Mouse (Mus musculus) neural tube, embryonic 11.5 days (tissue): ENCODE measurements around the gene Glt28d2. TPM values are rescaled to one million over a fixed set of nuclear protein-coding genes. Genes with fewer than 3 reads are reported as not detected.

Source experiments
- ATAC-seq: fragments of 200-750 bp; cut with Nextera tagmentation; 2 replicates; pipeline ENCODE4 v1.8.0; 2017; ENCODE audit warnings: moderate number of reproducible peaks, mild to moderate bottlenecking, moderate TSS enrichment, moderate library complexity; ENCODE audit not compliant: insufficient read depth, low FRiP score, low TSS enrichment
- DNase-seq: peaks from one replicate; pipeline ENCODE4 v3.0.0-alpha.2; 2015; ENCODE audit warnings: low spot score
- H3K27ac ChIP-seq: fragments of 300-500 bp; sonication (generic); 2 replicates; pipeline ENCODE4 v1.5.1; 2014; ENCODE audit warnings: low read depth, mild to moderate bottlenecking, low read length
- H3K27me3 ChIP-seq: fragments of 300-500 bp; sonication (generic); 2 replicates; pipeline ENCODE4 v1.6.1; 2014; ENCODE audit warnings: mild to moderate bottlenecking, low read length, mixed read lengths; ENCODE audit not compliant: control insufficient read depth, insufficient read depth
- H3K36me3 ChIP-seq: fragments of 300-500 bp; sonication (generic); 2 replicates; pipeline ENCODE4 v1.6.1; 2014; ENCODE audit warnings: mild to moderate bottlenecking, low read length, moderate library complexity, mixed read lengths; ENCODE audit not compliant: control insufficient read depth, insufficient read depth
- H3K4me1 ChIP-seq: fragments of 300-500 bp; sonication (generic); 2 replicates; pipeline ENCODE4 v1.6.1; 2014; ENCODE audit warnings: low read length, mixed read lengths; ENCODE audit not compliant: control insufficient read depth, insufficient read depth
- H3K4me2 ChIP-seq: fragments of 300-500 bp; sonication (generic); 2 replicates; pipeline ENCODE4 v1.6.1; 2014; ENCODE audit warnings: low read depth, mild to moderate bottlenecking, moderate library complexity
- H3K4me3 ChIP-seq: fragments of 300-500 bp; sonication (generic); 2 replicates; pipeline ENCODE4 v1.5.1; 2014; ENCODE audit warnings: low read depth, low read length
- H3K9ac ChIP-seq: fragments of 300-500 bp; sonication (generic); 2 replicates; pipeline ENCODE4 v1.6.1; 2014; ENCODE audit warnings: mild to moderate bottlenecking, low read length
- H3K9me3 ChIP-seq: fragments of 300-500 bp; sonication (generic); 2 replicates; pipeline ENCODE4 v1.6.1; 2016; ENCODE audit warnings: low read length; ENCODE audit not compliant: control insufficient read depth
- WGBS: fragments of 180-500 bp; shearing (Covaris S2); extraction: QIAGEN DNeasy Blood & Tissue Kit; methylation state at CpG from one replicate; pipeline ENCODE4 v1.1.7; 2014; 5-methylcytosine and 5-hydroxymethylcytosine counted together
- polyA plus RNA-seq: library from polyadenylated mRNA; unstranded; fragments of >200 nt; fragmentation: Nextera tagmentation; extraction: Ambion mirVana; gene quantifications from 2 replicates; pipeline ENCODE4 v1.2.1, GENCODE M21; 2014

Gene Glt28d2
- polyA plus RNA-seq, 1 experiment from 2014 or later = 0.24 TPM

DNA sequence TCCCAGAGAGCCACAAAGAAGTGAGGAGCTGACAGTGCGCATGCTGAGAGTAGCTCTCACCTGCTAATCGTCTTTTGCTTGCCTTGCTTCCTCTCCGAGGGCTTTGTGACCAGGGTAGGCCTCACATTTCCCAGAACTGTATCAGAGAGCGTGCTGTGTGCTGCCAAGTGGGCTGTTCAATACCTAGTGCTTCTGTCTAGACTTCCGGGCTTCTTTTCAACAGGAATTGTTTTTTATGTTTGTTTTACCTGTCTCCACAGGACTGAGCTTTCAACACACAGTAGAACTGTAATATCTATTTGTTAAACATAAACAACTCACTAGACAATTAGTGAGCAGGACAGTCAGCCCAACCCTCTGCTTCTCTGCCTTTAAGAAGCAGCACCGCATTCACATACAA, 42.0 kb downstream of the Glt28d2 start:
- no peaks in the 10 kb centered on the region for H3K36me3 ChIP-seq
- H3K27me3 ChIP-seq = no peaks in the 10 kb centered on the region
- no peak overlapping the region for H3K27ac ChIP-seq
- DNase-seq (no peak), ATAC-seq (no peak)
- no peak overlapping the region for H3K4me3 ChIP-seq
- H3K9ac ChIP-seq = no peak overlapping the region
- H3K4me1 ChIP-seq = no peaks in the 10 kb centered on the region
- no peak overlapping the region for H3K4me2 ChIP-seq
- 88% methylated on average over 6 of the region's 6 CpGs for WGBS
- H3K9me3 ChIP-seq = no peaks in the 10 kb centered on the region

DNA sequence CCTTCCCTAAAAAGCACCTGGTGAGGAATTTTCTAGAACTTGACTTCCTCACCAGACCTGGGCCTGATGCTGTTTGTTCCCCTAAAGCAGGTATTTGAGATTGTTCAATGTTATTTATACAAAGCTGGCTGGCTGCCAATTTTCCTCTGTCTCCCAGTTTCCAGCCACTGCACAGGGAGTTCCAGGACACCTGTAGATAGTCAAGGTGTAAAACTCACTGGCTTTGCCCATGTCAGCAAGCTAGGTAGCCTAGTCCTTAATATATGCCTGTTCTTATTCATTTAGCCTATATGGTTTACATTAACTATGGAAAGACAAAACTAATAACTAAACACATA, 44.5 kb downstream of the Glt28d2 start:
- Histone ChIP-seq H3K9ac (no peak overlapping the region), H3K36me3 (no peaks in the 10 kb centered on the region), H3K27ac (no peak overlapping the region), H3K4me2 (no peak overlapping the region), H3K27me3 (no peaks in the 10 kb centered on the region), H3K4me3 (no peak overlapping the region), H3K4me1 (no peaks in the 10 kb centered on the region), H3K9me3 (no peaks in the 10 kb centered on the region)
- DNase-seq = no peak
- no peak for ATAC-seq

DNA sequence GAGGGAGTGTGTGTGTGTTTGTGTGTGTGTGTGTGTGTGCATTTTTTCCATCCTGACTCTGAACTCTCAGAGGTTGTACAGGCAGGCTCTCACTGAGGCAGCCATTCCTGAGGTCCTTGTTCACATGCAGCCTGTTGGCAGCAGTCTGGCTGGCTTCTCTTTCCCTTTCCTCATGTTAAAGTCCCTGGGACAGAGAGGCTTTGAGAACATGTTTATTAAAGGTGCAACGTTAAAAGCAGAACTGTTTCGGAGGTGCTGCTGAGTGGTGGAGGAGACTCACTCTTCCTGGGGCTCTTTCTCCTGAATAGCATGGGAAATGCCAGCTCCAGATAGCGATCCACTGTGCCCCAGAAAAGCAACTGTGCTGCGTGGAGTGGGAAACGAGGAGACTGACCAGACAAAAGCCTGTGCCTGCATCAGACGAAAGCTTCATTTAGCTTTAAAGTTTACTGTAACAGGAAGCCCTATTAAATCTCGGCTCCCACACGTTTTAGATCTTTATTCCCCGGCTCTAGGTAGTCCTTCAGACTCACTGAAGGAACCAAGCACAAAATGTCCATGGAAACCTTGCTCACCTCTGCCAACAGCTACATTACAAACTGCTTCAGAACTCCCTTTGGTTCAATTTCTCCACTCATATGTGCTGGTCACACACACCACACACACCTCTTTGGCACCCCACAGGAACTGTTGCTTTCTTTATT, 45.0 kb downstream of the Glt28d2 start:
- Histone ChIP-seq H3K4me2 (no peak overlapping the region), H3K27ac (no peak overlapping the region), H3K4me3 (no peak overlapping the region), H3K4me1 (no peaks in the 10 kb centered on the region), H3K27me3 (no peaks in the 10 kb centered on the region), H3K36me3 (no peaks in the 10 kb centered on the region), H3K9me3 (no peaks in the 10 kb centered on the region), H3K9ac (no peak overlapping the region)
- ATAC-seq (no peak), DNase-seq (no peak)
- 60% methylated on average over 9 of the region's 9 CpGs for WGBS

DNA sequence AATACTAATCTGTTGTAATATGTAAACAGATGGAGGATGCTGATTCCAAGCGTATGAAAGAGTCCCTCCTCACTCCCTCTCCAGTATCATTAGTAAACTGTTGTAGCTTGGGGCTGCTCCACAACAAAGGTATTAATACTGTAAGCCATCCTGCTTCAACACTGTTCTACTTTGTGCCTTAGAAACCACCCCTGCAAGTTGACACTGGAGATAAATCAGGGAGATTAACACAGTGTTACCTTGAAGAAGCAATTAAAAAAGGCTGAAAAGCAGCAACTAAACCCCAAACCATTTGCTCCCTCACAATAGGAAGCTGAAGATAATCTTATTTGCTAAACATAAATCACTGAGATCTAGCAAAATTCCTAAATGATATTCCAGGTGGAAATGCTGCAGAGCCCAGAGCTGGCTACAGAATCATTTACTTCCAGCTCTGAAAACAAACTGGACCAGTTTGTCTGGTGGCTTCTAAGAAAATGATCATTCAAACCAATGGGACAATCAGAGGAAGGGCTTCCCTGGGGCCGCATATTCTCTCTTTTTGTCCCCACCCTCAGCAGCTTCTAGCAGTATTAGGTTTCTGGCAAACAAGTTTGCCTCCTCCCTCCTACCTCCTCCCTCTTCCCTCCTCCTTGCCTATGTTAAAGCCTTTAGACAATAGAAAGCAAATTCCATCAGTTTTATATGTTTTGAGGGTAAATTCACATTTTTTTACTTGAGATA, 45.7 kb downstream of the Glt28d2 start:
- H3K9me3 ChIP-seq = no peaks in the 10 kb centered on the region
- no peaks in the 10 kb centered on the region for H3K36me3 ChIP-seq
- no peak for ATAC-seq
- 46% methylated on average over 2 of the region's 2 CpGs for WGBS
- H3K4me2 ChIP-seq = no peak overlapping the region
- no peaks in the 10 kb centered on the region for H3K4me1 ChIP-seq
- no peak for DNase-seq
- H3K27ac ChIP-seq = no peak overlapping the region
- no peaks in the 10 kb centered on the region for H3K27me3 ChIP-seq
- H3K9ac ChIP-seq = no peak overlapping the region
- H3K4me3 ChIP-seq = no peak overlapping the region

DNA sequence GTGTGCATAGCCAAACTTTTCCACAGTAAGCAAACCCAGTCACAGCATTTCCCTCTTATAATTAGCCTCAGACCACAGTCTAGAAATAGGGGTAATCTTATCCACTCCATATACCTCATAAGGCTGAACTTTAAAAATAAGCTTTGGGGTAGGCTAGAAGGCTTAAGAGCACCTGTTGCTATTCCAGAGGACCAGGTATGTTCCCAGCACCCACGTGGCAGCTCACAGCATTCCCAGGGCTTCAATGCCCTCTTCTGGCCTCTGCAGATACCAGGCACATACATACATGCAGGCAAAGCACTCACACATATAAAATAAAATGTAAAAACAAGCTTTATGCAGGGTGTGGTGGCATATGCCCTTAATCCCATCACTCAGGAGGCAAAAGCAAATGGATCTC, 53.7 kb downstream of the Glt28d2 start:
- Histone ChIP-seq H3K4me2 (no peak overlapping the region), H3K27me3 (no peaks in the 10 kb centered on the region), H3K4me3 (no peak overlapping the region), H3K36me3 (no peaks in the 10 kb centered on the region), H3K4me1 (peaks cover 3% of the 10 kb centered on the region; the same call in 1 of the 2 replicates), H3K9me3 (no peaks in the 10 kb centered on the region), H3K9ac (no peak overlapping the region), H3K27ac (no peak overlapping the region)
- ATAC-seq (no peak), DNase-seq (no peak)
- WGBS = 77% methylated on average over 1 of the region's 1 CpGs

DNA sequence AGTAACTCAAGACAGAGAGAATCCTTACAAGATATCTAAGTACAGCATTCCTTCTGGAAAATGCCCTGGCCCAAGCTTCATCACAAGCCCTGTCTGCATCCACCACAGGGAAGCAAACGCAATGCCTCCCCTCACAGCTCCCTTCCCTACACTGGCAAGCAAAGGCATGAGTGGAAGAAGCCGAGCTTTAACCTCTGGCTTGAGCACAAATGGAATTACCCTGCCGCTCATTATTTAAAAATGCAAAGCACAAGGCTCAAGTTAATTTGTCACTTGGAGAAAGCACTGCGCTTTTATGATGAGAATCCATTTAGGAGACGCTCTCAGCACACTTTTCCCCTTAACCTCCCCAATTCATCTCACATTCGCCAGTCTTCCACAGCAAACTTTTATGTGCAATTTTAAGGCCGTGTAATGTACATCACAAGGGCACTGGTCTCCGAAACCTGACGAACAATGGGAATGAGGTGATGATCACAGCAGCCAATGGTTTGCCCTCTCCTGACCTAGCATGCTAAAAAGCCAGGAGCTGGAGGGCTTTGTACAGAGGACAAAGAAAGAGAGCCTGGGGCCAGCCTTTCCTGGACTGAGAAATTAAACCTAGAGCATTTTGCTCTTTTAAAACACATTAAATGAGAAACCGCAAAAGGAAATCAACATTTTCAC, 54.7 kb downstream of the Glt28d2 start:
- Histone ChIP-seq H3K4me2 (no peak overlapping the region), H3K4me3 (no peak overlapping the region), H3K9ac (no peak overlapping the region), H3K4me1 (peaks cover 3% of the 10 kb centered on the region; the same call in 1 of the 2 replicates), H3K9me3 (no peaks in the 10 kb centered on the region), H3K27ac (no peak overlapping the region), H3K36me3 (no peaks in the 10 kb centered on the region), H3K27me3 (no peaks in the 10 kb centered on the region)
- WGBS = 47% methylated on average over 10 of the region's 10 CpGs
- peak; percentile 31 for DNase-seq
- ATAC-seq = no peak

DNA sequence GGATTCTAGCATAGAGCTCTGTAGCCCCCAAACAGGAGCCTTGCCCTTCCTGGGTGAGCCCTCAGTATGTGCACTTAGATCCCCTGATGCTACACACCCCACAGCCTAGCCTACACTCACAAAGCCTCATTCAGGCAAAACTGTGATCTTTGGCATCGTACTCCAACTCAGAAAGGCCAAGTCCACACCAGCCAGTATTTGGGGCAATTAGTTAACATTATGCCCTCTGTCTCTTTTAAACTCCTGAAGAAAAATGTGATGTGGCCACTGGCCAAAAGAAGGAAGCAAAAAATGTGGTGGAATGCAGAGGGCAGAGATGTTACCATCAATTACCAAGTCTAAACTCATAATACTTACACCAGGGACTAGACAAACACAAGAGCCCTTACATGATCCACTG, 55.5 kb downstream of the Glt28d2 start:
- 77% methylated on average over 1 of the region's 1 CpGs for WGBS
- Histone ChIP-seq H3K36me3 (no peaks in the 10 kb centered on the region), H3K9me3 (no peaks in the 10 kb centered on the region), H3K27ac (no peak overlapping the region), H3K9ac (no peak overlapping the region), H3K4me2 (no peak overlapping the region), H3K4me3 (no peak overlapping the region), H3K27me3 (no peaks in the 10 kb centered on the region), H3K4me1 (peaks cover 6% of the 10 kb centered on the region; the same call in 1 of the 2 replicates)
- no peak for DNase-seq
- ATAC-seq = no peak

DNA sequence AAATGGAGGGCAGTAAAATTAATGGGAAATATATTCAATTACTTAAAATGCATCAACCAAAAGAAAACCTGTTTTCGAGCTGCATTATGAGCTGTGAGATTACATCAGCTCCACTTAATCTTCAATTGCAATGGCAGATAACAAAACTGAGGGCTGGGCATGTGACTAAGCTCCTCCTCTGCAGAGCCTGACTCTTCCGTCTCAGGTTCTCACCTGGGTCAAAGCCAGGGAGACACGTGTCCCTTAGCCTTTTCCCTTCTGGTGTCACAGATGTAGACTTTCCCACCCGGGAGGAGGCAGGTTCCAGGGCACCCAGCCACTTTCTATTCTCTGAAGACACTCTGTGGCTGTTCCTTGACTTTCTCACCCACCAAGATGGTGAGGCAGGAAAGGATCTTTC, 58.3 kb downstream of the Glt28d2 start:
- 80% methylated on average over 4 of the region's 4 CpGs for WGBS
- no peaks in the 10 kb centered on the region for H3K9me3 ChIP-seq
- no peak overlapping the region for H3K27ac ChIP-seq
- ATAC-seq (no peak), DNase-seq (no peak)
- no peaks in the 10 kb centered on the region for H3K36me3 ChIP-seq
- no peak overlapping the region for H3K4me2 ChIP-seq
- H3K27me3 ChIP-seq = no peaks in the 10 kb centered on the region
- H3K9ac ChIP-seq = no peak overlapping the region
- H3K4me3 ChIP-seq = no peak overlapping the region
- H3K4me1 ChIP-seq = peaks cover 6% of the 10 kb centered on the region; the same call in 1 of the 2 replicates

DNA sequence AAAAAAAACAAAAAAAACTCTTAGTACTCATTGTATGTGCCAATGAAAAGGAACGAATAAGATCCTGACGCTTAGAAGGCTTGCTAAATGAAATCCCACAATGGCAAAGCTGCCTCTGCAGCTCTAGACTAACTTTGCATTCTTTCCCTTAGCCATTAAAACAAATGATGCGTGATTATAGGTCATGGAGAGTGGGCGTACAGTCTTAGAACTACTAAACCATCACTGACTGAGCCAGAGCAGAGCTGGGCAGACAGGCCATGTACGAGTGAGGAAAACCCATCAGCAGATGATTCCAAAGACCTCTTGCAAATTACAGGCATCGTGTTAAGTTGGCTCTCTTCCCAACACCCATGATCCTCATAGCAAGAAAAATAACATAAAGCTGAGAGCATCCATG, 59.5 kb downstream of the Glt28d2 start:
- 59% methylated on average over 6 of the region's 6 CpGs for WGBS
- H3K36me3 ChIP-seq = no peaks in the 10 kb centered on the region
- no peak overlapping the region for H3K9ac ChIP-seq
- H3K9me3 ChIP-seq = no peaks in the 10 kb centered on the region
- H3K4me2 ChIP-seq = no peak overlapping the region
- H3K27me3 ChIP-seq = no peaks in the 10 kb centered on the region
- DNase-seq = no peak
- H3K4me1 ChIP-seq = peaks cover 6% of the 10 kb centered on the region; the same call in 1 of the 2 replicates
- no peak for ATAC-seq
- H3K4me3 ChIP-seq = no peak overlapping the region
- no peak overlapping the region for H3K27ac ChIP-seq
